9 mouse cellular contexts compared by ENCODE assay signal in the genomic region with DNA sequence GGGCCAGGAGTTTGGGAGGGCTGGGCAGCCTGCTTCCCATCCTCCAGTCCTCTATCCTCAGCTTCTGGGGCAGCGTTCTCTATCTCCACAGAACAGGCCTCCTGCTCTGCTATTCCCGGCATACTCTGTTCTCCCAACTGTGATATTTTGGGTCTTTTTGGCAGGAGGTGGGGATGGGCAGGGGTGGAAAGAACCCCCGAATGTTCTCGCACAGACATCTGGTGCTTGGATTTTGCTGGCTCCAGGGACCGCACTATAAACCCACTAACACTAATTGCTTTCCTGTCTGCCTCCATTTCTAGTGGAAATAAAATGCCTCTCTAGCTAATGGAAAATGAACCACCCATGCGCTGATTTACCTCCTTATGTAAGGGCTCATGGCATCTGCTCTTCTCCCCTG. TPM values are rescaled to one million over a fixed set of nuclear protein-coding genes. Genes with fewer than 3 reads are reported as not detected.
DNase-seq lines count a peak whose midpoint lies in the region; ATAC-seq and TF ChIP-seq lines count a peak whose summit lies in the region.
"Had no signal": no experiment of that assay in that cellular context is flagged by ENCODE, and none has a peak within 500 bp of the region (broad histone marks: within the 10 kb centered on the region; RNA-seq: fewer than 3 reads in every experiment).

No protein-coding gene starts in this region.

- TF ChIP-seq POLR2A in kidney, adult 2 months (IDR thresholded peaks at IDR 0.05; ENCODE audit: low read depth, low read length): no peak

- no peak for ATAC-seq in heart, embryonic 12.5 days (ENCODE audit: insufficient number of reproducible peaks, low FRiP score)
- ATAC-seq in hindbrain, postnatal 0 days: peak; percentile 19; the same call in 1 of the 2 replicates
- peak; percentile 34; the same call in 1 of the 2 replicates for ATAC-seq in liver, embryonic 12.5 days

- 37% methylated on average over 6 of the region's 6 CpGs for WGBS in heart, embryonic 12.5 days
- WGBS in embryonic facial prominence, embryonic 10.5 days: 77% methylated on average over 6 of the region's 6 CpGs
- 47% methylated on average over 6 of the region's 6 CpGs for WGBS in hindbrain, postnatal 0 days
- 50% methylated on average over 6 of the region's 6 CpGs for WGBS in liver, embryonic 12.5 days (ENCODE audit: insufficient replicate concordance)
- 87% methylated on average over 6 of the region's 6 CpGs for WGBS in kidney, adult 2 months

- no peaks in the 10 kb centered on the region for H3K36me3 ChIP-seq in heart, embryonic 12.5 days
- H3K36me3 ChIP-seq in embryonic facial prominence, embryonic 10.5 days (replicated peaks): no peaks in the 10 kb centered on the region
- H3K36me3 ChIP-seq in hindbrain, postnatal 0 days (ENCODE audit: insufficient read depth, low read length): no peaks in the 10 kb centered on the region
- H3K36me3 ChIP-seq in liver, embryonic 12.5 days: no peaks in the 10 kb centered on the region
- no peaks in the 10 kb centered on the region for H3K36me3 ChIP-seq in kidney, adult 2 months (ENCODE audit: control insufficient read depth, insufficient read depth, low read length)

- no peaks in the 10 kb centered on the region for H3K27me3 ChIP-seq in heart, embryonic 12.5 days (replicated peaks)
- no peaks in the 10 kb centered on the region for H3K27me3 ChIP-seq in embryonic facial prominence, embryonic 10.5 days (replicated peaks; ENCODE audit: low read depth, poor library complexity, severe bottlenecking)
- no peaks in the 10 kb centered on the region for H3K27me3 ChIP-seq in hindbrain, postnatal 0 days (ENCODE audit: insufficient read depth, low read length)
- H3K27me3 ChIP-seq in liver, embryonic 12.5 days (replicated peaks): no peaks in the 10 kb centered on the region
- no peaks in the 10 kb centered on the region for H3K27me3 ChIP-seq in kidney, adult 2 months (replicated peaks; ENCODE audit: control insufficient read depth, insufficient read depth, low read length)

- no peak for DNase-seq in heart, postnatal 36 days
- DNase-seq in embryonic facial prominence, embryonic 10.5 days (ENCODE audit: low spot score): no peak
- peak; percentile 18 for DNase-seq in hindbrain, postnatal 0 days (ENCODE audit: low spot score)
- no peak for DNase-seq in kidney, adult 2 months
- DNase-seq in adrenal gland, postnatal 10 days: no peak
- DNase-seq in lung, adult 18-20 months: no peak
- DNase-seq: cerebellum, adult 11-12 months had no signal

- H3K4me1 ChIP-seq in heart, embryonic 12.5 days (replicated peaks): peaks cover 85% of the 10 kb centered on the region
- H3K4me1 ChIP-seq in embryonic facial prominence, embryonic 10.5 days: peaks cover 51% of the 10 kb centered on the region
- H3K4me1 ChIP-seq in hindbrain, postnatal 0 days (ENCODE audit: insufficient read depth, low read length): peaks cover 18% of the 10 kb centered on the region
- peaks cover 62% of the 10 kb centered on the region for H3K4me1 ChIP-seq in liver, embryonic 12.5 days
- H3K4me1 ChIP-seq in kidney, adult 2 months (ENCODE audit: control insufficient read depth, insufficient read depth, low read length): peaks cover 25% of the 10 kb centered on the region

- no peak overlapping the region for H3K4me2 ChIP-seq in heart, embryonic 12.5 days
- no peak overlapping the region for H3K4me2 ChIP-seq in hindbrain, postnatal 0 days (ENCODE audit: low read depth, low read length)
- H3K4me2 ChIP-seq in liver, embryonic 12.5 days: peak overlapping the region; percentile 30

- peak overlapping the region; percentile 89 for H3K27ac ChIP-seq in heart, embryonic 12.5 days (ENCODE audit: poor library complexity, severe bottlenecking)
- H3K27ac ChIP-seq in embryonic facial prominence, embryonic 10.5 days (replicated peaks): peak overlapping the region; percentile 51; the same call in 1 of the 2 replicates
- H3K27ac ChIP-seq in hindbrain, postnatal 0 days: peak overlapping the region; percentile 62; the same call in 1 of the 2 replicates
- H3K27ac ChIP-seq in liver, embryonic 12.5 days: peak overlapping the region; percentile 49
- H3K27ac ChIP-seq in kidney, adult 2 months (ENCODE audit: insufficient read depth, low read depth, low read length): no peak overlapping the region; the same call in 1 of the 2 replicates

- intact Hi-C loops in heart, postnatal 36 days (cut with DNase I): loop anchor here (2.0 kb wide), 1 partner anchor 41 kb away; no protein-coding TSS in a partner anchor

- H3K9ac ChIP-seq in heart, embryonic 12.5 days: no peak overlapping the region
- H3K9ac ChIP-seq in hindbrain, postnatal 0 days (replicated peaks; ENCODE audit: low read length): no peak overlapping the region
- peak overlapping the region; percentile 36 for H3K9ac ChIP-seq in liver, embryonic 12.5 days

- H3K4me3 ChIP-seq in heart, embryonic 12.5 days: no peak overlapping the region
- H3K4me3 ChIP-seq in embryonic facial prominence, embryonic 10.5 days: no peak overlapping the region
- no peak overlapping the region for H3K4me3 ChIP-seq in hindbrain, postnatal 0 days (ENCODE audit: low read length)
- H3K4me3 ChIP-seq in liver, embryonic 12.5 days: no peak overlapping the region
- no peak overlapping the region for H3K4me3 ChIP-seq in kidney, adult 2 months (ENCODE audit: insufficient read depth, low read depth, low read length)

- H3K9me3 ChIP-seq in heart, embryonic 12.5 days (replicated peaks): no peaks in the 10 kb centered on the region
- H3K9me3 ChIP-seq in embryonic facial prominence, embryonic 10.5 days: no peaks in the 10 kb centered on the region
- H3K9me3 ChIP-seq in hindbrain, postnatal 0 days (ENCODE audit: low read length): no peaks in the 10 kb centered on the region
- 0 out of 2 replicates have a peak, but pooled peaks cover under 1% of the 10 kb centered on the region for H3K9me3 ChIP-seq in liver, embryonic 12.5 days (replicated peaks)

- TF ChIP-seq CTCF in hindbrain, postnatal 0 days (IDR thresholded peaks at IDR 0.05; ENCODE audit: low read depth): no peak
- no peak for TF ChIP-seq CTCF in kidney, adult 2 months (conservative IDR thresholded peaks at IDR 0.05; ENCODE audit: insufficient read depth, insufficient read length, low read depth, low read length)

RNA-seq across cellular contexts. Expression of gene Tbc1d7, which starts 58.9 kb away (rescaled TPM):
- polyA plus RNA-seq in heart, embryonic 12.5 days (2016; fragmentation: Nextera tagmentation; extraction: Ambion mirVana): 50.9 and 52.3 TPM in 2 replicates
- total RNA-seq in heart, postnatal 36 days (2021): 10 to 100 TPM; 32.0 to 35.5 TPM
- polyA plus RNA-seq in embryonic facial prominence, embryonic 10.5 days (2016; fragmentation: Nextera tagmentation; extraction: Ambion mirVana): 62.9 and 64.8 TPM in 2 replicates
- total RNA-seq in hindbrain, postnatal 0 days (2014; rRNA removed): 39.9 and 42.7 TPM in 2 replicates
- polyA plus RNA-seq in hindbrain, postnatal 0 days (2015; fragmentation: Nextera tagmentation; extraction: Ambion mirVana): 86.6 and 87.9 TPM in 2 replicates
- 20.0 and 20.7 TPM in 2 replicates for polyA plus RNA-seq in liver, embryonic 12.5 days (2016; fragmentation: Nextera tagmentation; extraction: Ambion mirVana)
- polyA plus RNA-seq in kidney, adult 2 months (2012; rRNA removed): 26.3 and 33.7 TPM in 2 replicates
- 10 to 100 TPM; 24.4 to 26.7 TPM for total RNA-seq in adrenal gland, postnatal 10 days (2021)
